Mouse (Mus musculus) hindbrain, embryonic 16.5 days (tissue): ENCODE data around the gene S100a13. TPM values are rescaled to one million over a fixed set of nuclear protein-coding genes. Genes with fewer than 3 reads are reported as not detected.

Experiments used
- ATAC-seq: fragments of 200-750 bp; cut with Nextera tagmentation; 2 replicates; pipeline ENCODE4 v1.8.0; 2017; ENCODE audit warnings: moderate TSS enrichment, moderate library complexity
- H3K27ac ChIP-seq: fragments of 300-500 bp; sonication (generic); 2 replicates; pipeline ENCODE4 v1.5.1; 2014; ENCODE audit warnings: low read depth, mild to moderate bottlenecking, control low read depth, low read length, moderate library complexity
- H3K27me3 ChIP-seq: fragments of 300-500 bp; sonication (generic); replicated peaks from 2 replicates; pipeline ENCODE4 v1.6.1; 2014; ENCODE audit warnings: low read length; ENCODE audit not compliant: control insufficient read depth, insufficient read depth
- H3K36me3 ChIP-seq: fragments of 300-500 bp; sonication (generic); 2 replicates; pipeline ENCODE4 v1.6.1; 2014; ENCODE audit warnings: mild to moderate bottlenecking, low read length, moderate library complexity, mixed read lengths; ENCODE audit not compliant: control insufficient read depth, insufficient read depth
- H3K4me1 ChIP-seq: fragments of 300-500 bp; sonication (generic); 2 replicates; pipeline ENCODE4 v1.6.1; 2014; ENCODE audit warnings: low read depth, low read length; ENCODE audit not compliant: control insufficient read depth, insufficient read depth
- H3K4me2 ChIP-seq: fragments of 300-500 bp; sonication (generic); 2 replicates; pipeline ENCODE4 v1.6.1; 2014; ENCODE audit warnings: mild to moderate bottlenecking, low read length, control low read depth, moderate library complexity
- H3K4me3 ChIP-seq: fragments of 300-500 bp; sonication (generic); 2 replicates; pipeline ENCODE4 v1.5.1; 2014; ENCODE audit warnings: mild to moderate bottlenecking, low read length, control low read depth, moderate library complexity
- H3K9ac ChIP-seq: fragments of 300-500 bp; sonication (generic); 2 replicates; pipeline ENCODE4 v1.6.1; 2014; ENCODE audit warnings: low read depth, mild to moderate bottlenecking, control low read depth, low read length, moderate library complexity
- H3K9me3 ChIP-seq: fragments of 300-500 bp; sonication (generic); 2 replicates; pipeline ENCODE4 v1.6.1; 2014; ENCODE audit warnings: mild to moderate bottlenecking, low read length, moderate library complexity; ENCODE audit not compliant: control insufficient read depth
- WGBS: fragments of 180-500 bp; shearing (Covaris S2); extraction: QIAGEN DNeasy Blood & Tissue Kit; methylation state at CpG from one replicate; pipeline ENCODE4 v1.1.7; 2014; 5-methylcytosine and 5-hydroxymethylcytosine counted together
- polyA plus RNA-seq: library from polyadenylated mRNA; unstranded; fragments of >200 nt; fragmentation: Nextera tagmentation; extraction: Ambion mirVana; gene quantifications from 2 replicates; pipeline ENCODE4 v1.2.1, GENCODE M21; 2015

The S100a13 gene
- polyA plus RNA-seq, 1 experiment from 2014 or later, result 17.2 TPM

DNA sequence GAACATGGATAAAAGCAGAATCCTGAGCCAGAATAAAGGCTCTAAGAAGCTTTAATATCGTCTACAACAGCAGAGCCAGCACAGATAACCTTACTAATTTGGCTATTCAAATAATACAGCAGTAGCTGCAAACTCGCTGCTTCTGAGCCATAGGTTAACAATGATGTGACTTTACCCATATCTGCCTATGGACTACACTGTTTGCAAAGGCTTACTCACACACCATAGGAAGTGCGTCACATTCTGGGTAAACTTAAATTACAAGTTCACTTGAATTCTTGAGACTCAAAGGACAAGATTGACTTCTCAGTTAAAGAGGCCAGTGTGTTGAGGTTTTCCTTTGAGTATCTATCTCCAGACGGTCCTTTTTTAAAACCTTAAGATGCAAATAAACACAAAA, 10.8 kb upstream of the S100a13 start:
- no peak for ATAC-seq
- H3K27me3 ChIP-seq, result no peaks in the 10 kb centered on the region
- H3K9me3 ChIP-seq, result no peaks in the 10 kb centered on the region
- H3K4me3 ChIP-seq, result no peak overlapping the region
- H3K27ac ChIP-seq, result no peak overlapping the region
- peaks cover 38% of the 10 kb centered on the region for H3K36me3 ChIP-seq
- H3K9ac ChIP-seq, result no peak overlapping the region
- no peak overlapping the region for H3K4me2 ChIP-seq
- WGBS, result 89% methylated on average over 4 of the region's 4 CpGs
- H3K4me1 ChIP-seq, result peaks cover 17% of the 10 kb centered on the region

GRCm38 (mm10) chr3:90505216-90505615, 9.0 kb upstream of the S100a13 start:
- no peak overlapping the region for H3K9ac ChIP-seq
- no peak overlapping the region for H3K4me2 ChIP-seq
- no peak overlapping the region for H3K27ac ChIP-seq
- H3K4me1 ChIP-seq, result peaks cover 17% of the 10 kb centered on the region
- H3K4me3 ChIP-seq, result no peak overlapping the region
- no peak for ATAC-seq
- no peaks in the 10 kb centered on the region for H3K27me3 ChIP-seq
- no peaks in the 10 kb centered on the region for H3K9me3 ChIP-seq
- 97% methylated on average over 5 of the region's 5 CpGs for WGBS
- H3K36me3 ChIP-seq, result peaks cover 34% of the 10 kb centered on the region

GRCm38 (mm10) chr3:90506362-90506761, 7.9 kb upstream of the S100a13 start:
- ATAC-seq, result no peak
- H3K36me3 ChIP-seq, result peaks cover 30% of the 10 kb centered on the region

DNA sequence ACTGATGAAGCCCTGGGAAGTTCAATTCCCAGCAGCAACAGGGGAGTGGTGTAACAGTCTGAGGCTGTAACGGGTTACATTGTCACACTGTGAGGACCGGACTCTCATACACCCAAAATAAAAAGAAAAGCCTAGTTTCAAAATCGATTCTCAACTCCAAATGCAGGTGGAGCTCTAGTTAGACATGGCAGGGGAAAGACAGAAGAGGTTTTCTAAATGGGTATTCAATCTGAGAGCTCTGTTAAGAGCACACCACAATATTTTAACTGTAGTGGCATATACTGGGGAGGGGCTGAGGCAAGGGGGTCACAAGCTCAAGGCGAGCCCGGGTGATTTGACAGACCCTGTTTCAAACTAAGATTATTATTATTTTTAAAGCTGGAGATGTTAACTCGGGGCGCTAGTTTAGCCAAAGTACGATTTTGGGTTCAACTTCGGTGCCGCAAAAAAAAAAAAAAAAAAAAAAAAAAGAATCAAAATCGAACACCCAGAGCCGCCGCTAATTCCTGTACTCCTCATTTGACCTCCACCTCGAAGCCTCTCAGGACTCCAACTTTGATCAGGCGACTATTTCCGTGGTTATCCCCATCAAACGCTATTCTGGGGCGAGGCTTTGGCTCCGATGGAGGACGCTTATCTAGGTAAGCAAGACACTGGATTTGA, 5.8 kb upstream of the S100a13 start:
- peak overlapping the region; percentile 85 for H3K4me3 ChIP-seq
- peaks cover 17% of the 10 kb centered on the region for H3K4me1 ChIP-seq
- no peaks in the 10 kb centered on the region for H3K9me3 ChIP-seq
- H3K27ac ChIP-seq, result peak overlapping the region; percentile 97
- peak; percentile 31; the same call in 1 of the 2 replicates for ATAC-seq
- peaks cover 9% of the 10 kb centered on the region for H3K27me3 ChIP-seq
- H3K4me2 ChIP-seq, result peak overlapping the region; percentile 67
- peak overlapping the region; percentile 98 for H3K9ac ChIP-seq
- WGBS, result 1% methylated on average over 20 of the region's 20 CpGs
- peaks cover 15% of the 10 kb centered on the region for H3K36me3 ChIP-seq

More at GRCm38 (mm10) chr3:90506362-90506761, 7.9 kb upstream of the S100a13 start:
- no peak overlapping the region for H3K27ac ChIP-seq
- H3K27me3 ChIP-seq, result no peaks in the 10 kb centered on the region
- H3K4me2 ChIP-seq, result no peak overlapping the region
- H3K4me3 ChIP-seq, result no peak overlapping the region
- peaks cover 17% of the 10 kb centered on the region for H3K4me1 ChIP-seq
- no peaks in the 10 kb centered on the region for H3K9me3 ChIP-seq
- no peak overlapping the region for H3K9ac ChIP-seq
- WGBS, result 94% methylated on average over 3 of the region's 3 CpGs

- H3K4me3 ChIP-seq, result peak within 1 kb of the TSS; percentile 85
- under 1% methylated on average over 61 of the region's 66 CpGs for WGBS
- H3K4me1 ChIP-seq, result peaks cover 16% of the 10 kb centered on the region
- H3K27ac ChIP-seq, result peak within 1 kb of the TSS; percentile 97
- peak; percentile 94 for ATAC-seq
- H3K36me3 ChIP-seq, result peaks cover 15% of the 10 kb centered on the region
- peak within 1 kb of the TSS; percentile 98 for H3K9ac ChIP-seq
- no peaks in the 10 kb centered on the region for H3K9me3 ChIP-seq
- H3K4me2 ChIP-seq, result peak within 1 kb of the TSS; percentile 67
- H3K27me3 ChIP-seq, result peaks cover 16% of the 10 kb centered on the region
Measured at GRCm38 (mm10) chr3:90508950-90509746, 5.1 kb upstream of the S100a13 start, which contains the start of gene Chtop. TSS of gene Chtop (minus strand) at chr3:90509498.

DNA sequence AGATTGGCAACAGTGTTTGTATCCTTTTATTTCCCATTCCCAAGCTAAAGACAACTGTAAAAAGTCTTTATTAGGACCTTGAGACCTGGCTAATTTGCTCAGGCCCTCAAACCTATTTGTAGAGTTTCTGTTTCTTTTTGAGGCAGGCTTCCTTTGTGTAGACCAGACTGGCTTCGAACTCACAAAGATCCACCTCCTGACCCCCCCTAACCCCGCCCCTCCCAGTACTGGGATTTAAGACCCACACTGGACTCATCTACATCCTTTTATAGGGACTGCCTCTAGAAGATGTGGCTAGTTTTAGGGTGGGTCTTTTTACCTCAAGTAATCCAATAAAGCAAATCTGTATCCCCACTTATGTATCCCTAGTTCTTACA, 4.5 kb upstream of the S100a13 start:
- Histone ChIP-seq H3K27me3 (peaks cover 19% of the 10 kb centered on the region), H3K9ac (0 out of 2 replicates have a peak overlapping the region, but pooled peaks have one; percentile 18), H3K4me1 (peaks cover 15% of the 10 kb centered on the region), H3K27ac (peak overlapping the region; percentile 72), H3K4me3 (peak overlapping the region; percentile 85), H3K4me2 (peak overlapping the region; percentile 58), H3K36me3 (peaks cover 11% of the 10 kb centered on the region), H3K9me3 (no peaks in the 10 kb centered on the region)
- WGBS, result 17% methylated on average over 2 of the region's 2 CpGs
- peak; percentile 32 for ATAC-seq

GRCm38 (mm10) chr3:90512276-90512675, 2.0 kb upstream of the S100a13 start:
- Histone ChIP-seq H3K36me3 (0 out of 2 replicates have a peak, but pooled peaks cover 1% of the 10 kb centered on the region), H3K4me1 (peaks cover 12% of the 10 kb centered on the region), H3K4me2 (no peak overlapping the region), H3K27me3 (peaks cover 24% of the 10 kb centered on the region), H3K9ac (no peak overlapping the region), H3K4me3 (no peak overlapping the region), H3K27ac (no peak overlapping the region), H3K9me3 (no peaks in the 10 kb centered on the region)
- WGBS, result 88% methylated on average over 5 of the region's 5 CpGs
- ATAC-seq, result no peak

DNA sequence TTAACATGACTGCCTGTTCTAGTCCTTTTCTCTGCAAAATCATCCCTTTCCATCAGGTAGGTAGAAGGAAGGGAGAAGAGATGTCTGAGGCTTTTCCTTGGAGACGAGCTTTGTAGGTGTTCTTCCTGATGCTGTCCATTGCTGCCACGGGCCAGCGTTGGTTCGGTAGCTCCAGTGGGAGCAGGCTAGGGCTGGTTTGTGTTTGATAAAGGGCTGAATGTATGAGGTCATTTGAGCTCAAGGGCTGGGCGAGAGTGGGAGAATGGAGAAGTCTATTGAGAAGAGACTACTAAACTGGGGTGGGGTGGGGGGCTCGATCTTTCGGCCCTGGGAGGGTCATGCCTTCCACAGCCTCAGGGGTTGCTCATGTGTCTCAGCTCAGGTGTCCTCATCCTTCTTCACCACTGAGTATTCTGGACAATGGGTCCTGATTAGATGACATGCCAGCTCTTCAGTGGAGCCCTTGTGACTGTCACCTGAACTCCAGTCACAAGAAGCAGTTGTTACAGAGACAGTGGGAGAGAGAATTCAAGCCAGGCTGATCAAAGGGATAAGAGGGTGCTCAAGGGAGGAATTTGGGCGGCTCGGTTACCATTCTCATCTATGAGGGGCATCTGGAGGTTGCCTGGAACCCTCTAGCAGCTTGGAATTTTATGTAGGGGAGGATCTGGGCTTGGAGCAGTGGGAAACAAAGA, 1.1 kb upstream of the S100a13 start:
- no peaks in the 10 kb centered on the region for H3K36me3 ChIP-seq
- ATAC-seq, result no peak
- 82% methylated on average over 9 of the region's 9 CpGs for WGBS
- H3K4me3 ChIP-seq, result no peak overlapping the region
- H3K9me3 ChIP-seq, result no peaks in the 10 kb centered on the region
- no peak overlapping the region; the same call in 1 of the 2 replicates for H3K4me2 ChIP-seq
- H3K9ac ChIP-seq, result no peak overlapping the region
- H3K27ac ChIP-seq, result no peak overlapping the region
- H3K27me3 ChIP-seq, result peaks cover 24% of the 10 kb centered on the region
- peaks cover 4% of the 10 kb centered on the region for H3K4me1 ChIP-seq
